Mouse (Mus musculus) forebrain, embryonic 15.5 days (tissue): Measurements from ENCODE around the gene Rtbdn. TPM values are rescaled to one million over a fixed set of nuclear protein-coding genes. Genes with fewer than 3 reads are reported as not detected.
"Not testable (repeated sequence)": the region's sequence is repeated elsewhere in the genome, so short reads cannot be mapped to it uniquely, and the experiment has no call there.

ENCODE experiments used
- ATAC-seq: fragments of 200-750 bp; cut with Nextera tagmentation; replicated peaks from 2 replicates; pipeline ENCODE4 v1.8.0; 2017; ENCODE audit warnings: mild to moderate bottlenecking, moderate TSS enrichment, moderate library complexity
- H3K27ac ChIP-seq: fragments of 300-500 bp; sonication (generic); replicated peaks from 2 replicates; pipeline ENCODE4 v1.5.1; 2015; ENCODE audit warnings: mild to moderate bottlenecking, inconsistent platforms
- H3K27me3 ChIP-seq: fragments of 300-500 bp; sonication (generic); 2 replicates; pipeline ENCODE4 v1.6.1; 2015; ENCODE audit warnings: inconsistent platforms
- H3K36me3 ChIP-seq: fragments of 300-500 bp; sonication (generic); 2 replicates; pipeline ENCODE4 v1.6.1; 2015; ENCODE audit warnings: mild to moderate bottlenecking, inconsistent platforms
- H3K4me1 ChIP-seq: fragments of 300-500 bp; sonication (generic); 2 replicates; pipeline ENCODE4 v1.6.1; 2015; ENCODE audit warnings: inconsistent platforms
- H3K4me2 ChIP-seq: fragments of 300-500 bp; sonication (generic); replicated peaks from 2 replicates; pipeline ENCODE4 v1.6.1; 2015; ENCODE audit warnings: mild to moderate bottlenecking, inconsistent platforms
- H3K4me3 ChIP-seq: fragments of 300-500 bp; sonication (generic); 2 replicates; pipeline ENCODE4 v1.5.1; 2015; ENCODE audit warnings: mild to moderate bottlenecking, inconsistent platforms
- H3K9ac ChIP-seq: fragments of 300-500 bp; sonication (generic); replicated peaks from 2 replicates; pipeline ENCODE4 v1.6.1; 2015; ENCODE audit warnings: mild to moderate bottlenecking, inconsistent platforms
- H3K9me3 ChIP-seq: fragments of 300-500 bp; sonication (generic); 2 replicates; pipeline ENCODE4 v1.6.1; 2016; ENCODE audit warnings: inconsistent platforms
- WGBS: fragments of 180-500 bp; shearing (Covaris S2); methylation state at CpG from one replicate; pipeline ENCODE4 v1.1.7; 2015; ENCODE audit warnings: mixed read lengths; 5-methylcytosine and 5-hydroxymethylcytosine counted together
- polyA plus RNA-seq: library from polyadenylated mRNA; unstranded; fragments of >200 nt; fragmentation: Nextera tagmentation; extraction: Ambion mirVana; gene quantifications from 2 replicates; pipeline ENCODE4 v1.2.1, GENCODE M21; 2015

The Rtbdn gene
- 2.0 and 2.3 TPM in 2 replicates for polyA plus RNA-seq

- Histone ChIP-seq H3K27ac (peak within 1 kb of the TSS; percentile 46), H3K27me3 (peaks cover 54% of the 10 kb centered on the region), H3K9me3 (no peaks in the 10 kb centered on the region), H3K4me1 (peaks cover 29% of the 10 kb centered on the region), H3K4me3 (peak within 1 kb of the TSS; percentile 63), H3K4me2 (peak within 1 kb of the TSS; percentile 78), H3K36me3 (no peaks in the 10 kb centered on the region), H3K9ac (peak within 1 kb of the TSS; percentile 70)
- peak; percentile 24; the same call in 1 of the 2 replicates for ATAC-seq
- WGBS: 6% methylated on average over 17 of the region's 17 CpGs
Observed at GRCm38 (mm10) chr8:84946528-84947240, at the start of gene Rtbdn. TSS of gene Rtbdn (plus strand) at chr8:84946991.

GRCm38 (mm10) chr8:84901071-84901470 is 45.7 kb upstream of the Rtbdn start:
- WGBS: 72% methylated on average over 4 of the region's 4 CpGs
- no peak overlapping the region for H3K27ac ChIP-seq

GRCm38 (mm10) chr8:84901752-84902151 is 45.0 kb upstream of the Rtbdn start, which contains the start of gene Klf1:
TSS of gene Klf1 (plus strand) at chr8:84901928.
- ATAC-seq: no peak
- no peaks in the 10 kb centered on the region for H3K27me3 ChIP-seq
- H3K9me3 ChIP-seq: no peaks in the 10 kb centered on the region
- 84% methylated on average over 3 of the region's 3 CpGs for WGBS
- peak within 1 kb of the TSS; percentile 51 for H3K9ac ChIP-seq
- peak within 1 kb of the TSS; percentile 49 for H3K4me3 ChIP-seq
- peaks cover 14% of the 10 kb centered on the region for H3K4me1 ChIP-seq
- H3K4me2 ChIP-seq: peak within 1 kb of the TSS; percentile 85
- no peak within 1 kb of the TSS for H3K27ac ChIP-seq
- no peaks in the 10 kb centered on the region for H3K36me3 ChIP-seq

More at GRCm38 (mm10) chr8:84901071-84901470, 45.7 kb upstream of the Rtbdn start:
- ATAC-seq: no peak
- no peak overlapping the region for H3K4me2 ChIP-seq
- no peaks in the 10 kb centered on the region for H3K36me3 ChIP-seq
- no peaks in the 10 kb centered on the region for H3K9me3 ChIP-seq
- no peak overlapping the region for H3K4me3 ChIP-seq
- no peak overlapping the region for H3K9ac ChIP-seq
- H3K27me3 ChIP-seq: no peaks in the 10 kb centered on the region
- H3K4me1 ChIP-seq: peaks cover 14% of the 10 kb centered on the region

- H3K4me2 ChIP-seq: peak overlapping the region; percentile 85
- H3K27ac ChIP-seq: no peak overlapping the region
- H3K9me3 ChIP-seq: no peaks in the 10 kb centered on the region
- peak overlapping the region; percentile 49 for H3K4me3 ChIP-seq
- 3% methylated on average over 23 of the region's 24 CpGs for WGBS
- no peaks in the 10 kb centered on the region for H3K27me3 ChIP-seq
- peak overlapping the region; percentile 51 for H3K9ac ChIP-seq
- no peaks in the 10 kb centered on the region for H3K36me3 ChIP-seq
- peak; percentile 12; the same call in 1 of the 2 replicates for ATAC-seq
- peaks cover 14% of the 10 kb centered on the region for H3K4me1 ChIP-seq
Observed at GRCm38 (mm10) chr8:84902367-84902919, 44.3 kb upstream of the Rtbdn start.

GRCm38 (mm10) chr8:84902920-84903661 is 43.7 kb upstream of the Rtbdn start:
- no peaks in the 10 kb centered on the region for H3K9me3 ChIP-seq
- under 1% methylated on average over 68 of the region's 68 CpGs for WGBS
- peak overlapping the region; percentile 44; the same call in 1 of the 2 replicates for H3K27ac ChIP-seq
- peak overlapping the region; percentile 51 for H3K9ac ChIP-seq
- H3K36me3 ChIP-seq: no peaks in the 10 kb centered on the region
- H3K27me3 ChIP-seq: no peaks in the 10 kb centered on the region
- peaks cover 14% of the 10 kb centered on the region for H3K4me1 ChIP-seq
- H3K4me2 ChIP-seq: peak overlapping the region; percentile 85
- H3K4me3 ChIP-seq: peak overlapping the region; percentile 49
- ATAC-seq: peak; percentile 88

GRCm38 (mm10) chr8:84904351-84904750 is 42.4 kb upstream of the Rtbdn start:
- Histone ChIP-seq H3K4me1 (peaks cover 19% of the 10 kb centered on the region), H3K9me3 (no peaks in the 10 kb centered on the region), H3K4me2 (no peak overlapping the region), H3K27ac (no peak overlapping the region), H3K9ac (no peak overlapping the region), H3K4me3 (no peak overlapping the region), H3K27me3 (peaks cover 1% of the 10 kb centered on the region; the same call in 1 of the 2 replicates), H3K36me3 (no peaks in the 10 kb centered on the region)
- ATAC-seq: no peak
- WGBS: 92% methylated on average over 7 of the region's 7 CpGs

GRCm38 (mm10) chr8:84907037-84907436 is 39.8 kb upstream of the Rtbdn start:
- no peak overlapping the region for H3K4me3 ChIP-seq
- no peak for ATAC-seq
- H3K4me1 ChIP-seq: peaks cover 19% of the 10 kb centered on the region
- H3K9me3 ChIP-seq: no peaks in the 10 kb centered on the region
- no peak overlapping the region for H3K9ac ChIP-seq
- WGBS: 92% methylated on average over 9 of the region's 9 CpGs
- H3K36me3 ChIP-seq: peaks cover 22% of the 10 kb centered on the region
- H3K27me3 ChIP-seq: peaks cover 4% of the 10 kb centered on the region; the same call in 1 of the 2 replicates
- H3K27ac ChIP-seq: no peak overlapping the region
- H3K4me2 ChIP-seq: no peak overlapping the region

GRCm38 (mm10) chr8:84907493-84907892 is 39.3 kb upstream of the Rtbdn start:
- Histone ChIP-seq H3K9ac (no peak overlapping the region), H3K27me3 (peaks cover 6% of the 10 kb centered on the region; the same call in 1 of the 2 replicates), H3K9me3 (no peaks in the 10 kb centered on the region), H3K4me1 (peaks cover 18% of the 10 kb centered on the region), H3K36me3 (peaks cover 27% of the 10 kb centered on the region), H3K4me2 (no peak overlapping the region), H3K27ac (no peak overlapping the region), H3K4me3 (no peak overlapping the region)
- ATAC-seq: no peak
- 80% methylated on average over 8 of the region's 8 CpGs for WGBS

GRCm38 (mm10) chr8:84907979-84908378 is 38.8 kb upstream of the Rtbdn start:
- H3K4me2 ChIP-seq: peak overlapping the region; percentile 53

GRCm38 (mm10) chr8:84908421-84909161 is 38.2 kb upstream of the Rtbdn start, which contains the start of gene Dnase2a:
TSS of gene Dnase2a (plus strand) at chr8:84908560.
- Histone ChIP-seq H3K36me3 (peaks cover 35% of the 10 kb centered on the region), H3K9me3 (no peaks in the 10 kb centered on the region), H3K4me3 (peak within 1 kb of the TSS; percentile 38), H3K4me2 (peak within 1 kb of the TSS; percentile 53), H3K27me3 (peaks cover 9% of the 10 kb centered on the region; the same call in 1 of the 2 replicates), H3K4me1 (peaks cover 18% of the 10 kb centered on the region), H3K27ac (no peak within 1 kb of the TSS), H3K9ac (peak within 1 kb of the TSS; percentile 43)
- WGBS: under 1% methylated on average over 45 of the region's 45 CpGs
- peak; percentile 77 for ATAC-seq

More at GRCm38 (mm10) chr8:84907979-84908378, 38.8 kb upstream of the Rtbdn start:
- not testable (repeated sequence) for H3K27me3 ChIP-seq, H3K9me3 ChIP-seq, H3K27ac ChIP-seq, ATAC-seq
- 31% methylated on average over 7 of the region's 7 CpGs for WGBS
- H3K4me1 ChIP-seq: peaks cover 18% of the 10 kb centered on the region
- H3K4me3 ChIP-seq: peak overlapping the region; percentile 38
- H3K9ac ChIP-seq: 0 out of 2 replicates have a peak overlapping the region, but pooled peaks have one; percentile 43
- H3K36me3 ChIP-seq: peaks cover 32% of the 10 kb centered on the region

GRCm38 (mm10) chr8:84909162-84909767 is 37.5 kb upstream of the Rtbdn start:
- Histone ChIP-seq H3K27ac (no peak overlapping the region), H3K36me3 (peaks cover 39% of the 10 kb centered on the region), H3K27me3 (peaks cover 13% of the 10 kb centered on the region), H3K9ac (peak overlapping the region; percentile 43), H3K4me2 (peak overlapping the region; percentile 53), H3K4me3 (peak overlapping the region; percentile 38), H3K9me3 (no peaks in the 10 kb centered on the region), H3K4me1 (peaks cover 17% of the 10 kb centered on the region)
- 49% methylated on average over 20 of the region's 20 CpGs for WGBS
- ATAC-seq: peak; percentile 17
